Mouse (Mus musculus): ENCODE measurements around the gene Rala. TPM values are rescaled to one million over a fixed set of nuclear protein-coding genes. Genes with fewer than 3 reads are reported as not detected.

Gene Rala
- polyA plus RNA-seq, 1 experiment from 2014 or later: 215 TPM

- Histone ChIP-seq H3K4me1 (no peaks in the 10 kb centered on the region), H3K9ac (replicated peaks) (no peak overlapping the region), H3K36me3 (no peaks in the 10 kb centered on the region), H3K27me3 (no peaks in the 10 kb centered on the region), H3K4me3 (no peak overlapping the region), H3K9me3 (no peaks in the 10 kb centered on the region), H3K4me2 (replicated peaks) (no peak overlapping the region), H3K27ac (replicated peaks) (no peak overlapping the region)
- 93% methylated on average over 2 of the region's 2 CpGs for WGBS
- no peak for ATAC-seq (replicated peaks)
Measured at GRCm38 (mm10) chr13:17866741-17867140, 77.3 kb downstream of the Rala start.

GRCm38 (mm10) chr13:17860536-17860935 lies 83.5 kb downstream of the Rala start:
- no peaks in the 10 kb centered on the region; the same call in 1 of the 2 replicates for H3K4me1 ChIP-seq
- H3K36me3 ChIP-seq: no peaks in the 10 kb centered on the region
- no peaks in the 10 kb centered on the region for H3K27me3 ChIP-seq
- no peak overlapping the region for H3K27ac ChIP-seq (replicated peaks)
- no peak overlapping the region for H3K4me2 ChIP-seq (replicated peaks)
- no peak overlapping the region for H3K9ac ChIP-seq (replicated peaks)
- H3K4me3 ChIP-seq: no peak overlapping the region
- ATAC-seq (replicated peaks): no peak
- WGBS: 88% methylated on average over 6 of the region's 6 CpGs
- no peaks in the 10 kb centered on the region for H3K9me3 ChIP-seq

GRCm38 (mm10) chr13:17859365-17860033 lies 84.5 kb downstream of the Rala start:
- H3K36me3 ChIP-seq: no peaks in the 10 kb centered on the region
- H3K9ac ChIP-seq (replicated peaks): no peak overlapping the region
- H3K9me3 ChIP-seq: no peaks in the 10 kb centered on the region
- no peak overlapping the region for H3K4me2 ChIP-seq (replicated peaks)
- peak; percentile 47; the same call in 1 of the 2 replicates for ATAC-seq (replicated peaks)
- 77% methylated on average over 13 of the region's 13 CpGs for WGBS
- H3K4me1 ChIP-seq: no peaks in the 10 kb centered on the region; the same call in 1 of the 2 replicates
- H3K27me3 ChIP-seq: no peaks in the 10 kb centered on the region
- no peak overlapping the region for H3K27ac ChIP-seq (replicated peaks)
- H3K4me3 ChIP-seq: no peak overlapping the region

DNA sequence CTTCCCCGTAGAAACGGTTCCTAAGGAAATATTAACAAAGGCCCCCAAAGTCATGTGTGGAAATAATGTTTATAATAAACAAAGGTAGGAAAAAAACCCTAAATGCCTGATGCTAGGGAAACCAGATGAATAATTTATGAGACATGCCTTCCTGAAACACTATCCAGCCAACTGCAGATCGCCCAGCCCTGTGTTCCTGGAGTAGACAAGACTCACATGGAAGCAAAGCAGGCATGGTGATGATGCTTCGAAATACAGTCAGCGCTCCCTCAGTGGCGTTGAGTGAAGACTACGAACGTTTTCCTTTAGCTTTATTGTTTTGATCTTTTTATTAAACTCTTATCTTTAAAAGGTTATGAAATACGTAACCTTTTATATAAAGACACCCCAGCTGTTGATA lies 87.0 kb downstream of the Rala start:
- Histone ChIP-seq H3K36me3 (no peaks in the 10 kb centered on the region), H3K27me3 (no peaks in the 10 kb centered on the region), H3K27ac (replicated peaks) (no peak overlapping the region), H3K4me1 (no peaks in the 10 kb centered on the region; the same call in 1 of the 2 replicates), H3K9ac (replicated peaks) (no peak overlapping the region), H3K9me3 (no peaks in the 10 kb centered on the region), H3K4me2 (replicated peaks) (no peak overlapping the region), H3K4me3 (no peak overlapping the region)
- 74% methylated on average over 9 of the region's 9 CpGs for WGBS
- ATAC-seq (replicated peaks): no peak

DNA sequence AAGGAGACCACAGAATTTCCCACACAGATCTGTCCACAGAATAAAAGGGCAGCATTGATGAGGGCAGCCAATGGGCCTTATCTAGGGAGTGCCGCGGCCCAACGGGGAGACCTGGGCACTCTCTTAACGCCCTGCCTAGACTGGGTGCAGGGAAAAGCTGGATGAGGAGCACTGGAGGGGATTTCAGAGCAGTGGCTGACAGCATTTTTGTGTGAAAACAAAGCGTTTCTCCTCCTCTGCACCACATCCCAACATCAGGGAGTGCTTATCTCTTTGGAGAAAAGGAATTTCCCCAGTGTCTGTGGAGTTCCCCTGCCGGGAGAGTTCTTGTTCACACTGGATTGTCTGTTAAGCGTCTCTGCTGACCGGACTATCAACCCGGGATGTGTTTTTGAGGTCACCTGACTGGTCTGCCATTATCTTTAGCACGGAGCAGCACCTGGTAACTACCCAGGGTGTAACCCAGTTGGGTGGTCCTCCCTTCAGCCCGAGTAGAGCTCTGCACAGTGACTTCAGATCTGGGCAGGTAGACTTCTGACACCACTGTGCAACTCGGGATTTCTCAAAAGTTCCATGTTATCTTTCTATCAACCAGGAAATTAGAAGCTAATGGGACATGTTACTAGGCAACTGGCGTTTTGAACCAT lies 88.4 kb downstream of the Rala start:
- no peaks in the 10 kb centered on the region for H3K36me3 ChIP-seq
- no peaks in the 10 kb centered on the region for H3K27me3 ChIP-seq
- peak overlapping the region; percentile 14; the same call in 1 of the 2 replicates for H3K4me2 ChIP-seq (replicated peaks)
- H3K9ac ChIP-seq (replicated peaks): no peak overlapping the region
- H3K9me3 ChIP-seq: no peaks in the 10 kb centered on the region
- peak; percentile 53 for ATAC-seq (replicated peaks)
- no peak overlapping the region for H3K27ac ChIP-seq (replicated peaks)
- no peak overlapping the region for H3K4me3 ChIP-seq
- H3K4me1 ChIP-seq: no peaks in the 10 kb centered on the region; the same call in 1 of the 2 replicates
- WGBS: 9% methylated on average over 13 of the region's 13 CpGs

DNA sequence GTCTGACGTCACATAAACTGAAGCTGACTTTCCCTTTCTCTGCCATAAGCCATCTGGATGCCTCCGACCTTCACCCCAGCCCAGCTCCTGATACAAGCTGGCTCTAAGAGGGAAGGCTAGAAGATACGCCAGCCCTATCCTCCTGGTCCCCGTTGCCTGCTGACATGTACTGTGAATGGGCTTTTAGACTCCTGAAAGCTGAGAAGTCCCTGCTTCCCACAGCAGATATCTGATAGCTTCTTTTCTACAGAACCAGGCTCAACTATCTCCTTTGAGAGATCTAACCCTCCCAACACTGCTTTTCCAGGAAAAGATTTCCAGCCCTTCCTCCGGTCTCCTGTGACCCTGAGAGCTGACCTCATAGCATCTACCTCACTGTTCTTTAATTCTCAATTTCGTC lies 89.3 kb downstream of the Rala start:
- Histone ChIP-seq H3K9ac (replicated peaks) (no peak overlapping the region), H3K27ac (replicated peaks) (no peak overlapping the region), H3K4me2 (replicated peaks) (no peak overlapping the region), H3K4me1 (no peaks in the 10 kb centered on the region; the same call in 1 of the 2 replicates), H3K36me3 (no peaks in the 10 kb centered on the region), H3K9me3 (no peaks in the 10 kb centered on the region), H3K27me3 (no peaks in the 10 kb centered on the region), H3K4me3 (no peak overlapping the region)
- WGBS: 59% methylated on average over 6 of the region's 6 CpGs
- no peak for ATAC-seq (replicated peaks)

DNA sequence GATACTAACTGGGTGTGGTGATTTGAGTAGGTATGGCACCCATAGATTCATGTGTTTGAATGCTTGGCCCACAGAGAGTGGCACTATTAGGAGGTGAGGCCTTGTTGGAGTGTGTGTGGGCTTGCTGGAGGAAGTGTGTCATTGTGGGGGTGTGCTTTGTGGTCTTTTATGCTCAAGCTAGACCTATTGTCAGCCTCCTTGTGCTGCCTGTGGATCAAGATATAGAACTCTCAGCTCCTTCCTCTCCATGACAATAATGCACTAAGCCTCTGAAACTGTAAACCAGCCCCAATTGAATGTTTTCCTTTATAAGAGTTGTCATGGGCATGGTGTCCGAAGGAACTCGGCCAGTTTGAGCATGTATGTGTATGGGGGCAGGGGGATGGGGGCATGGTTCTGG lies 100.7 kb downstream of the Rala start:
- 74% methylated on average over 2 of the region's 2 CpGs for WGBS
- no peak for ATAC-seq (replicated peaks)
- Histone ChIP-seq H3K9me3 (no peaks in the 10 kb centered on the region), H3K36me3 (no peaks in the 10 kb centered on the region), H3K4me2 (replicated peaks) (no peak overlapping the region), H3K9ac (replicated peaks) (no peak overlapping the region), H3K4me3 (no peak overlapping the region), H3K4me1 (no peaks in the 10 kb centered on the region), H3K27ac (replicated peaks) (no peak overlapping the region), H3K27me3 (no peaks in the 10 kb centered on the region)

GRCm38 (mm10) chr13:17842756-17843155 lies 101.3 kb downstream of the Rala start:
- WGBS: 29% methylated on average over 4 of the region's 4 CpGs
- ATAC-seq (replicated peaks): no peak
- H3K4me3 ChIP-seq: no peak overlapping the region
- H3K27ac ChIP-seq (replicated peaks): no peak overlapping the region
- H3K9me3 ChIP-seq: no peaks in the 10 kb centered on the region
- no peak overlapping the region for H3K4me2 ChIP-seq (replicated peaks)
- H3K9ac ChIP-seq (replicated peaks): no peak overlapping the region
- H3K4me1 ChIP-seq: no peaks in the 10 kb centered on the region
- no peaks in the 10 kb centered on the region for H3K27me3 ChIP-seq
- no peaks in the 10 kb centered on the region for H3K36me3 ChIP-seq

- no peak overlapping the region for H3K9ac ChIP-seq (replicated peaks)
- H3K27ac ChIP-seq (replicated peaks): no peak overlapping the region
- no peak overlapping the region for H3K4me2 ChIP-seq (replicated peaks)
- no peak overlapping the region for H3K4me3 ChIP-seq
- no peaks in the 10 kb centered on the region for H3K4me1 ChIP-seq
- H3K9me3 ChIP-seq: no peaks in the 10 kb centered on the region
- H3K27me3 ChIP-seq: no peaks in the 10 kb centered on the region
- no peak for ATAC-seq (replicated peaks)
- WGBS: 92% methylated on average over 5 of the region's 5 CpGs
- no peaks in the 10 kb centered on the region for H3K36me3 ChIP-seq
Measured at GRCm38 (mm10) chr13:17839137-17839536, 104.9 kb downstream of the Rala start.

DNA sequence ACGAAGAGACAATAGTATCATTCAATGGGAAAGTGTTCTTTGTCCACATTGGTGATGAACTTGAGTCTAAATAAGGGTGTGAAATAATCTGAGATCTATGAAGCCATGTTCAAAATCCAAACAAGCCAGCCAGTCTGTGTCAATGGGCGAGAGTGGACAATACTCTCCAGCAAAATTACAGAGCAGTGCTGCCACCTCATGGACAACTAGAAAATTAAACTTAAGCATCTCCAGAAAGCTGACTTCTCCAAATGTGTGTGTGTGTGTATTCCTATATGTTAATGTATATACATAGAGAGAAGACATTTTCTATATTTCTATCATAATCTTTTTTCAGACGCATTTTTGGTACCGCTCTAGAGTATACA lies 105.6 kb downstream of the Rala start:
- H3K36me3 ChIP-seq: no peaks in the 10 kb centered on the region
- no peak overlapping the region for H3K4me3 ChIP-seq
- H3K4me1 ChIP-seq: no peaks in the 10 kb centered on the region
- H3K27ac ChIP-seq (replicated peaks): no peak overlapping the region
- no peaks in the 10 kb centered on the region for H3K27me3 ChIP-seq
- 30% methylated on average over 4 of the region's 4 CpGs for WGBS
- no peak overlapping the region for H3K4me2 ChIP-seq (replicated peaks)
- no peak overlapping the region for H3K9ac ChIP-seq (replicated peaks)
- ATAC-seq (replicated peaks): peak; percentile 60; the same call in 1 of the 2 replicates
- H3K9me3 ChIP-seq: no peaks in the 10 kb centered on the region

DNA sequence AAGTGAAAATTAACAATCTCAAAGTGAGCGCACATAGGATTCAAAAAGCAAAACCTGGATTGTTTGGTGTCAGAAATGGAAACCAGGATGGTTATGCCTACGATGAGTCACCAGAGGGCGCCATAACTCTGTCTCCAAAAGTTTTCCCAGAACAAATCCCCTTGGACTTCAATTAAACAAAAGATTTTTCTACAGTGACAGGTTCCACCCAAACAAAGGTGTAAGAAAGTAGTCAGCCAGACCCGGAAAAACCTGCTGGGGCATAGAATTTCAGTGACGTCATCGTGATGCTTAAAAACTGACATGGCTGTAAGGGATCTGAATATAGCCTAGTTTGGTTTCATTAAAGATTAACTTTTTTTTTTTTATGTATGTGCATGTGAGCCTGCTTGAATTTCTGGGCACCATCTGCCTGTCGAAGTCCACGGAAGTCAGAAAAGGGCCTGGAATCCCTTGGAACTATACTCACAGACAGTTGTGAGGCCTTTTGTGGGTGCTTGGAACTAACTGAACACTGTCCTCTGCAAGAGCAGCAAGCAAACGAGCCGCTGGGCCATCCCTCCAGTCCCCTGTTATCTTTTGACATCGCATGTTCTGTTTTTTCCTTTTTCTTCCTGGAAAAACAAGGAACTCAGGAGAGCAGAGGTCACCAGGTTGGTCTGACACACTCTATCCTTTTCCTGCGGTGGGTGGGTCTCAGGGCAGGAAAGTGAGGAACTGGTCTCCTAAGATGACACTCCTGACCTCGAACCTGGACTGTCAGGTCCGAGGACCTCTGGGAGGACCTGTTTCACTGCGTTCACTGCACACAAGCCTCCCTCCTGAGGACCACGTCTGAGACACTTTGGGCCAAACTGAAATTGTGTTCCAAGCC lies 106.2 kb downstream of the Rala start:
- Histone ChIP-seq H3K4me1 (no peaks in the 10 kb centered on the region), H3K4me3 (no peak overlapping the region), H3K4me2 (replicated peaks) (no peak overlapping the region), H3K9ac (replicated peaks) (no peak overlapping the region), H3K27ac (replicated peaks) (no peak overlapping the region), H3K27me3 (no peaks in the 10 kb centered on the region), H3K9me3 (no peaks in the 10 kb centered on the region), H3K36me3 (no peaks in the 10 kb centered on the region)
- ATAC-seq (replicated peaks): peak; percentile 43; the same call in 1 of the 2 replicates
- 43% methylated on average over 16 of the region's 16 CpGs for WGBS

DNA sequence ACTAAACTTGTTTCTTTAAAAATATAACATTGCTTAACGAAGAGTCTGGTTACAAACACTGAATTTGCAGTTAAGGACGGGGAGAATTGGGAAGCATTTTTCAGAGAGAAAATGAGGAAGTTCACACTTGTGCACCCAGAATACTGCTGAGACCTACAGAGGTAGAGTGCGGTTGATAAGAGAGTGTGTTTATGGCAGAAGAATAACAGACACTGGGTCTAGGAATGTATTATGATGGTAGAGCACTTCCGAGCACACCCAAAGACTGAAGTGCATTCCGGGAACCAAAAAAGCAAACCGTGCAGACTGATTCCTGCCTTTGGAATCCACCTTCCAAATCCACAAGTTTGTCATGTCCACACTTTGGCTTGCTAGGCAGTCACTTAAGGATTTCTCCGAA lies 107.2 kb downstream of the Rala start:
- no peaks in the 10 kb centered on the region for H3K9me3 ChIP-seq
- H3K4me3 ChIP-seq: no peak overlapping the region
- H3K9ac ChIP-seq (replicated peaks): no peak overlapping the region
- WGBS: 84% methylated on average over 7 of the region's 7 CpGs
- H3K36me3 ChIP-seq: no peaks in the 10 kb centered on the region
- no peak for ATAC-seq (replicated peaks)
- no peak overlapping the region for H3K4me2 ChIP-seq (replicated peaks)
- H3K4me1 ChIP-seq: no peaks in the 10 kb centered on the region
- H3K27ac ChIP-seq (replicated peaks): no peak overlapping the region
- no peaks in the 10 kb centered on the region for H3K27me3 ChIP-seq
